Mouse (Mus musculus) right cerebral cortex, adult 18-20 months (tissue): ENCODE results near the gene Slc45a1.

Experiments
- DNase-seq: peaks from one replicate; pipeline ENCODE4 v3.0.0; 2022; ENCODE audit warnings: mixed read lengths

Gene Slc45a1

GRCm38 (mm10) chr4:150651390-150652277, at the start of gene Slc45a1:
TSS of gene Slc45a1 (minus strand) at chr4:150652174.
- DNase-seq, result peak; percentile 51

GRCm38 (mm10) chr4:150700849-150701248, 48.9 kb upstream of the Slc45a1 start:
- DNase-seq, result no peak

GRCm38 (mm10) chr4:150694434-150695108, 42.6 kb upstream of the Slc45a1 start:
- no peak for DNase-seq

GRCm38 (mm10) chr4:150692861-150693403, 41.0 kb upstream of the Slc45a1 start:
- no peak for DNase-seq

- DNase-seq, result no peak
Measured at GRCm38 (mm10) chr4:150690759-150691158, 38.8 kb upstream of the Slc45a1 start.

- no peak for DNase-seq
Measured at GRCm38 (mm10) chr4:150689553-150689952, 37.6 kb upstream of the Slc45a1 start.

- no peak for DNase-seq
Measured at GRCm38 (mm10) chr4:150687126-150687753, 35.3 kb upstream of the Slc45a1 start.

- DNase-seq, result no peak
Measured at GRCm38 (mm10) chr4:150686538-150686937, 34.6 kb upstream of the Slc45a1 start.

GRCm38 (mm10) chr4:150685778-150686493, 34.0 kb upstream of the Slc45a1 start:
- no peak for DNase-seq

GRCm38 (mm10) chr4:150685043-150685777, 33.2 kb upstream of the Slc45a1 start:
- no peak for DNase-seq

GRCm38 (mm10) chr4:150680373-150680772, 28.4 kb upstream of the Slc45a1 start:
- DNase-seq, result no peak

GRCm38 (mm10) chr4:150678789-150679188, 26.8 kb upstream of the Slc45a1 start:
- DNase-seq, result no peak

GRCm38 (mm10) chr4:150677846-150678224, 25.9 kb upstream of the Slc45a1 start:
- DNase-seq, result no peak

GRCm38 (mm10) chr4:150677126-150677845, 25.3 kb upstream of the Slc45a1 start:
- DNase-seq, result no peak

- no peak for DNase-seq
Measured at GRCm38 (mm10) chr4:150676029-150676428, 24.1 kb upstream of the Slc45a1 start.

- DNase-seq, result no peak
Measured at GRCm38 (mm10) chr4:150675274-150675673, 23.3 kb upstream of the Slc45a1 start.

- no peak for DNase-seq
Measured at GRCm38 (mm10) chr4:150665806-150666205, 13.8 kb upstream of the Slc45a1 start.

GRCm38 (mm10) chr4:150664726-150665125, 12.8 kb upstream of the Slc45a1 start:
- DNase-seq, result no peak

- DNase-seq, result no peak
Measured at GRCm38 (mm10) chr4:150663192-150663591, 11.2 kb upstream of the Slc45a1 start.

- no peak for DNase-seq
Measured at GRCm38 (mm10) chr4:150661886-150662285, 9.9 kb upstream of the Slc45a1 start.
